Mouse (Mus musculus) thymus, postnatal 36 days (tissue): ENCODE data around the gene Skint8.
A peak's percentile ranks its signal among the peaks of the same experiment; 100 is the strongest.
"Not testable (repeated sequence)": the region's sequence is repeated elsewhere in the genome, so short reads cannot be mapped to it uniquely, and the experiment has no call there.

Experiments used
- DNase-seq, 2 experiments: peaks; one replicate each; pipeline ENCODE4 v3.0.0; 2022; ENCODE audit warnings: mixed read lengths in 2 of 2

Gene Skint8

DNA sequence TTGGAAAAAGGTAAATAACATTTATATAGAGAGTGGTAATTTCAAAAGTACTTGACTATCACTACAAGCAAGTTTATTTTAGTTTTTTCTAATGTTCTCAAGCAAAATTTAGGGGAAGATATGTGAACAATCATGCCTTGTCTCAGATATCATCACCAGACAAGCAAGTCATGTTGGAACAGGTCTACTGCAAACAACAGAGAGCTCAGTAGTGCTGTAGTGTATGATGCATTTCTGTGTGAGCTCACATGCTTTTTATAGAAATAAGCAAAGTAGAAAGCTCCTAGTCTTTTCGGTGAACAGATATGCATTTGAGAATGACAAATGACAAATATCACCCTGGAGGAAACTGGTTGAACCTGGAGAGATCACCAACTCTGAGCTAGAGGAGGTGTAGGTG lies at the start of gene Skint8:
TSS of gene Skint8 (plus strand) at position 301 of the 400 bp plus-strand sequence.
- DNase-seq, result no peak

DNA sequence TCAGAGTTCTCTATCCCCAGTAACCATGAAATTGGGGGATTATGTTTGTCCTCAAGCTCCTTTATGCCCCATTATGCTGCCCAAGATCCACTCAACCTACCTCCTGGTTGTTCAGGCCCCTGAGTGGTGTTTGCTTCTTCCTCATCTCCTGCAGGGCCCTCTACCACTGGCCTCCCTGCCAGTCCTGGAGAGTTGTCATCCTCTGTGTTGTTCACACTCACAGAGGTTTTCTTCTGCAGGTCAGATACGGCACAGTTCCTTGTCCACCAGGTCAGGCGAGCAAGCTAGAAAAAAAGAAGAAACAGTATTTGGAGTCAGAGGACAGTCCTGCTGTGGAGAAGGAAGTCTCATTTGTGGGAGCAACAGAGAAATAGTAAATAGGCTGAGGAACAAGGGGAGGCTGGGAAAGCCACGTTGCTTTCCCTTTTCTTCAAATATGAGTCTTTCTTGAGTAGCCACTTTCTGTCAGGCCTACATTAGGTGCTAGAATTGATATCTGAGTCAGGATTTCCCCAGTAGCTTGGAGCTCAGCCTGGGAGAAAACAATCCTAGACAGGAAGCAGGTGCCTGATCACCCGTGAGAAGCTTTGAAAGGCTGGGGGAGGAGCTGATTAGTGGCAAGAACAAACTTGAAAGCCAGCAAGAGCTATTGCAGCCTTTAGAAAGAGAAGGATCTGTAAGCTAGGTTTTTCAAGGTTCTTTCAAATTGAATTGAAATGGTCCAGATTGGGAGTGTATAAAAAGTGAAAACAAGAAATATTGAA lies 38.9 kb upstream of the Skint8 start:
- peak in 1 of 2 experiments; percentile 27 for DNase-seq

DNA sequence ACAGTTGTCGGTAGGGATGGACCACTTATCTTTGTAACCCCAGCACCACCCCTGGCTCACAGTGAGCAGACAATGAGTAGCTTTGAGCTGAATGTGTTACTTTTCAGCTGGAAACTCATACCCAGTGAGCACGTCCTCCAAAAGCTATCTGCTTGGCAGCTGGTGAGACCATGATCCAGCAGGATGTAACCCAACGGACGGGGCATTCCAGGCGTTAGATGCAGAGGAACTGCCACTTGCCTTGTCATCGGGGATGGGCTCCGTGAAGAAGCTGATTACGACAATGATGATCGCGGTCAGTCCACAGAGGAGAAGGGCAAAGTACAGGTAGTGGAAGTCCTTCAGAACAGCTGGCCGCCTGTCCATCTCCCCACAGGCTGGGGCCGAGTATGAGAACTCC lies 35.6 kb upstream of the Skint8 start:
- DNase-seq, result no peak

DNA sequence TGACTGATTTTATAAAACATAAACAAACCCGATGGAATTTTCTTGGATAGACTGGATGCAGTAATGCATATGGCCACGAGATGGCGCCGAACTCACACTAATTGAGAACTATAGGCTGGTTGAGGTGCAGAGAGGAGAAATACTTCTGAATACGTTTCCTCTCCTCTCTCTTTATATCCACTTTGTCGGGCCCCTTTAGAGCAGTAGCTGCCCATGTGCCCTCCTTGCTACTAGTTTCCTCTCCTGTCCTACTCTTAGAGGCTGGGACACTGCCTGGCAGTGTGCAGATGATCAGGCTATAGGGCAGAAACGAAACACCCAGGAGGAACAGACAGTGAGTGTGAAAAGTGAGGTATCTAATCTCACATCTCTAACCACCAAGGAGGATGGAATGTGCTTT lies 33.2 kb upstream of the Skint8 start:
- DNase-seq, result peak; percentile 54 to 68

DNA sequence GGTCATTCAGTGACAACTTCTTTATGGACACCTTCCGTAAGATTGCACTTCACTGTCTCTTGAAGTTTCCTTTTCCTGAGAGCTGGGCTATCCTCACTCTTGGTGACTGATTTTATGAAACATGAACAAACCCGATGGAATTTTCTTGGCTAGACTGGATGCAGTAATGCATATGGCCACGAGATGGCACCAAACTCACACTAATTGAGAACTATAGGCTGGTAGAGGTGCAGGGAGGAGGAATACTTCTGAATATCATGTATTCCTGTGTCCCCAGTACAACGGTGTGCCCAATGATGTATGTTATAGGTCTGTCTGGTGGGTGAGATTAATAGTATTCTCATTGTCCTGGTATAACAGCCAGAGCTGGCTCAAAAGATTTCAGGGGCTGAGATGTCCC lies 32.6 kb upstream of the Skint8 start:
- DNase-seq, result peak; percentile 50 to 63

DNA sequence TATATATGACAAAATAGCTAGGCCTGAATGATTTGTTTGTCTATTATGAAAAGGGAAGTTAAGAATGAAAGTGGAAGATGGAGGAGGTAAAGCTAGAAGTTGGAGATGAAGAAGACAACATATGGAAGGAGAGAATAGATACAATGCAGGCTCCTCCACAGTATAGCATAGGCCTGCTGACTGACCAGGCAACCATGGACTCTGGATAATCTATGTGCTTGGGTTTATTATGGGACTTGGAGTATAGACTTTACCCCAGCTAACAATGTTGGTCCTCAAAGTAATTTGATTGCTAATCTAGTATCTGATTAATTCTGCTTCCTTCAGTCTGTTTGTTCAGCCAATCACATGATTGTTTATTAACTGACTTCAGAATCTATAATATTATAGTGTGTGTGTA lies 27.1 kb upstream of the Skint8 start:
- DNase-seq, result no peak

DNA sequence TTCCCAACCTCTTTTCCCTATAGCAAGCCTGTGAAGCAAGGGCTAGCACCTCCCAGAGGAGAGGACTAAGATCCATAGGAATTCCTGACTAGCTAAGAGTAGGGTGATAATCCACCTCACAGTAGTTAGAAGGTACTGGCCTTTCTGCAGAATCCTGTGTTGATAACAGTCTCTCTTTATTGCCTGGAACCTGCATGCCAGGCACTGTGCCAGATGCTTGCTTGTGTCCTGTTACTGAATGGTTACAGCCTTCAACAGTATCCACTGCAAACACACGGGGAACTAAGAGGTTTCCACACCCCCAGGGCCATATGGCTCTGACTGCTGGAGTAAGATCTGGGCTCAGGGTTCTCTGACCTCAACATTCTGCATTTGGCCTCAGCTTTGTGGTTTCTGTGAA lies 21.4 kb upstream of the Skint8 start:
- no peak for DNase-seq

DNA sequence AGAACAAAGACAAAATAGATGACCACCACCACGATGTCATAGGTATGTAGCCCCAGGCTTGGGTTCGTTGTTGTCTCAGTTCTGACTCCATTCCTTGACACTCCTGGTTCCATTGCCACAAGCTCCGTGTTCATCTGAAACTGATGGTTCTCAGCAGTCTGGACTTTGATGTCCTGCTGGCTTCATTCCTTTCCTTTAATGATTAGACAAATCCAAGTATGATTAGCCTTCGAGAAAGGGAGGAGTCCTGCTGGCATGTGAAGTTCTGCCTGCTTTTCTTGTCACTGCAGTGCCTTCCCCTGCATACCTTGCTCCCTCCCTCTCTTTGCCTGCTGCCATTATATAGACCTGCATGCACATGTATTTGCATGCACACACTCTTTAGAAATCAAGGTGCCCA lies 20.6 kb upstream of the Skint8 start:
- no peak for DNase-seq

DNA sequence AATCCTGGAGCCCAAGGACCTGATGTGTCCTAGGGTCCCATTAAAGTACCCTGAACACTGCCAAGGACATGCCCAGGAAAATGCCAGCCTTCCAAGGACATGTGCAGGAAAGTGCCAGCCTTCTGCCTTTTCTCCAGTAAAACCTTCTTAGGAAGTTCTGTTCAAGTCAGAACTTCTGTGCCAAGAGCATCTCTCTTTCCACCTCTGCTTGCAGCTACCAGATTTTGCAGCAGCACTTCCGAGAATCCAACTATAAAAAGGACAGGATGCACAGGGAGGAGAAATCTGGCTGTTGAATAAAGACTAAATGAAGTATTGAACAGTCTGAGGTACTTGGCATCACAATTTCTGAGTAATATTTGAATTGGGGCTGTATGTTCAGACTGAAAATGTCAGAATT lies 18.7 kb upstream of the Skint8 start:
- DNase-seq, result not testable (repeated sequence)

DNA sequence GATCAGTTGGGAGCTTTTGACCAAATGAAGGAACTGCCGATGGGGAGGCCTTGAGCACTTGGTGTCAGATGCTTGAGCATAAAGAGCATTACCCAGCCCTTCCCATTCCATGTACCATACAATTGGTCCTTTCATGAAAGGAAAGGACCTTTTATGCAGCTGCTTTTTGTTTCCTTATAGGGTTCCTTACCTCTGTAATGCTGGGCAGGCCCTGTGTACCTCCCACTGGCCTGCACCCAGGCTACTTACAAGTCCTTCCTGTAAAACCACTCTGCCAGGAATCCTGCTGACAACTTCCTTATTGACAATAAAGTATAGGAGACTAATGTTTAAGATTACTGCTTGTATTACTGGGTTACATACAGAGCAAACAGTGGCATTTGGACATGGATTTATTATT lies 17.7 kb upstream of the Skint8 start:
- DNase-seq, result no peak

DNA sequence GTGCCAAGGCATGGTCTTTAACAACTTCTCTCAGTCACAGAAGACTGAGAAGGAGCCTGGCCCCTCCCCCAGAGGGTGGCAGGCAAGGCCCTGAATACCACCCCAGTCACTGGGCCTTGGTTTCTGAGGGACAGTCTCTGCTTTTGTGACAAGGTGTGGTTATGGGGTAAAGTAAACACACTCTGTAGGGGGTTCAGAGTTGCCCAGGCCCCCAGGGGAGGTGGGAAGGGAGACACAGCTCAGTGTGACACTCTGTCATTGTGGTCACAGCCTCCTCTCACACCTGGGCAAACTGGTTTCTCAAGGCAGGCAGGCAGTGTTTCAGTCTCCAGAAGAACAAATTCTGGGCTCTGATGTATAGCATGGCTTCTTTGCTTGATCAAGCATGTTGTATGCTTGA lies 16.4 kb upstream of the Skint8 start, which contains the start of gene Slc5a9:
TSS of gene Slc5a9 (minus strand) at position 144 of the 400 bp plus-strand sequence.
- DNase-seq, result no peak

DNA sequence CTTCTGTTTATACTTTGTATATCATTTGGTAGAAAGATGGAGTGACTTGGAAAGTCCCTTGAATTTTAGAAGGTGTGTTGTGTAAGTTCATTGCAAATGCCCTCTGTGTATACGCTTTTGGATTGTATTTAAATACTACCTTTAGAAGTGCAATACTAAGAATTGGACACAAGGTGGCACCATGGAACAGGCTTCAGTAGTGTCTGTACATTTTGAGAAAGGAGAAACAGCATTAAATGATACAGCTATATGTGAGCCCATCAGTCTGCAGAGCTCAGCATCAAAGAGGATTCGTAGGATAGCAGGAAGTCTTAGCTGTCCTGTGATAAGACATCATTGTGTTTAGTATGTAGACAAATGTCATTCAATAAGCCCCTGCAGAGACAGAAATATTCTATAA lies 11.3 kb upstream of the Skint8 start:
- no peak for DNase-seq

DNA sequence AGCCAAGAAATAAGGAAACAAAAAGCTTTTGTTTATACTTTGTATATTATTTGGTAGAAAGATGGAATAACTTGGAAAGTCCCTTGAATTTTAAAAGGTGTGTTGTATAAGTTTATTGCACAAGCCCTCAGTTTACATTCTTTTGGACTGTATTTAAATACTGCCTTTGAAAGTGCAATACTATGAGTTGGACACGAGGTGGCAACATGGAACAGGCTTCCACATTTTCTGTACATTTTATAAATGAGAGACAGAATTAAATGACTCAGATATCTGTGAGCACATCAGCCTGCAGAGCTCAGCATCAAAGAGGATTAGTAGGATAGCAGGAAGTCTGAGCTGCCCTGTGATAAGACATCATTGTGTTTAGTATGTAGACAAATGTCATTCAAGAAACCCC lies 42.1 kb downstream of the Skint8 start:
- DNase-seq, result no peak

DNA sequence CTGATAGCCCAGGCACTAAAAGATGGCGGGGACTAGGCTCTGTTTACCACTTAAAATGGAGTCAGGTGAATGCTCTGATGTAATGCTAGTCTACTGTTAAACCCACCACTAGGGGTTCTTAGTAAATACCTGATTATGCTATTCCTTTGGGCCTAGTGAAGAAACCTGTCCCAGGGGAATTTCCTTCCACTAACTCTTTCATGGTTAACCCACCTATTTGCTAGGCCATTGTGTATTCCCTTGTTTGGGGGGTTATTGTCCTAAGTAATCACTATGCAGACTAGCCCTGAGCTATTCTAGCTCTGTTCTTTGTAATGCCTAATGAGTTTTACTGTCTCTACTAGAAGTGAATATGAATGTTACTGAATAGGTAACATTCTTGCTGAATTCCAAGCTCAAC lies 44.0 kb downstream of the Skint8 start:
- DNase-seq, result not testable (repeated sequence)

DNA sequence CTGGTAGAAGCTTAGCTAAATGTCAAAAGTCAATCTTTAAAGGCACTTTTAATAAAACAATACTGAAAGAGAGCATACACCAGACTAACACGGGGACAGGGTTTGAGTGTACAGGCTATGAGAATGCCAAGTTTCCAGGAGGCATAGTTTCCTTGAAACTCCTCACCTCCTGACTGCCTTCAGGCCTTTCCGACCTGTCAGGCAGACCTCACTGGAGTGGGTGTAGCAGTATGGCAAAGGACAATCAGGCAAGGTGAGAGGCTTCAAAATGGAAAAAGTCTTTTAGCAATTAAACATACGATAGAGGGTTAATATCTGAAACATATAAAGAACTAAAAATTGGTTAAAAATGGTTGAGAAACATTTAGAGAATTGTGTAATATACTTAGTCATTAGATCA lies 44.5 kb downstream of the Skint8 start:
- DNase-seq, result no peak

DNA sequence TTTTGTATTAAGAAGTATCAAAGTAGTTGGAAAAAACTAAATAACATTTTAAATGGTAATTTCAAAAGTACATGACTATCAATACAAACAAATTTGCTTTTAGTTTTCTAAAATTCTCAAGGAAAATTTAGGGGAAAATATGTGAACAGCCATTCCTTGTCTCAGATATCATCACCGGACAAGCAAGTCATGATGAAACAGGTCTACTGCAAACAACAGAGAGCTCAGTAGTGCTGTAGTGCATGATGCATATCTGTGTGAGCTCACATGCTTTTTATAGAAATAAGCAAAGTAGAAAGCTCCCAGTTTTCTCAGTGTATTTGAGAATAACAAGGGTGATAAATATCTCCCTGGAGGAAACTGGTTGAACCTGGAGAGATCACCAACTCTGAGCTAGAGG lies 53.4 kb downstream of the Skint8 start, which contains the start of gene Skint7:
TSS of gene Skint7 (plus strand) at position 301 of the 400 bp plus-strand sequence.
- DNase-seq, result no peak
